Mouse (Mus musculus) intestine, embryonic 14.5 days (tissue): ENCODE measurements around the gene Vmn1r84. TPM values are rescaled to one million over a fixed set of nuclear protein-coding genes. Genes with fewer than 3 reads are reported as not detected.

ENCODE experiments used
- ATAC-seq: fragments of 200-750 bp; cut with Nextera tagmentation; replicated peaks from 2 replicates; pipeline ENCODE4 v1.8.0; 2017; ENCODE audit warnings: low read depth, moderate number of reproducible peaks, moderate TSS enrichment, moderate library complexity; ENCODE audit not compliant: low FRiP score, low TSS enrichment
- DNase-seq: peaks from one replicate; pipeline ENCODE4 v3.0.0-alpha.2; 2018; ENCODE audit warnings: low spot score
- H3K27ac ChIP-seq: fragments of 300-500 bp; sonication (generic); 2 replicates; pipeline ENCODE4 v1.5.1; 2014; ENCODE audit warnings: low read depth, mild to moderate bottlenecking, control low read depth
- H3K27me3 ChIP-seq: fragments of 300-500 bp; sonication (generic); replicated peaks from 2 replicates; pipeline ENCODE4 v1.6.1; 2014; ENCODE audit warnings: low read length, control low read depth; ENCODE audit not compliant: control insufficient read depth, insufficient read depth
- H3K36me3 ChIP-seq: fragments of 300-500 bp; sonication (generic); 2 replicates; pipeline ENCODE4 v1.6.1; 2014; ENCODE audit warnings: low read length, control low read depth; ENCODE audit not compliant: control insufficient read depth, insufficient read depth
- H3K4me1 ChIP-seq: fragments of 300-500 bp; sonication (generic); replicated peaks from 2 replicates; pipeline ENCODE4 v1.6.1; 2014; ENCODE audit warnings: low read length, control low read depth, mixed read lengths; ENCODE audit not compliant: control insufficient read depth, insufficient read depth
- H3K4me2 ChIP-seq: fragments of 300-500 bp; sonication (generic); 2 replicates; pipeline ENCODE4 v1.6.1; 2014; ENCODE audit warnings: low read length
- H3K4me3 ChIP-seq: fragments of 300-500 bp; sonication (generic); 2 replicates; pipeline ENCODE4 v1.5.1; 2014; ENCODE audit warnings: low read depth, low read length, control low read depth, mixed read lengths
- H3K9ac ChIP-seq: fragments of 300-500 bp; sonication (generic); 2 replicates; pipeline ENCODE4 v1.6.1; 2014; ENCODE audit warnings: mild to moderate bottlenecking, low read length
- H3K9me3 ChIP-seq: fragments of 300-500 bp; sonication (generic); 2 replicates; pipeline ENCODE4 v1.6.1; 2016; ENCODE audit warnings: low read length, control low read depth; ENCODE audit not compliant: control insufficient read depth
- WGBS: fragments of 180-500 bp; shearing (Covaris S2); extraction: QIAGEN DNeasy Blood & Tissue Kit; methylation state at CpG from one replicate; pipeline ENCODE4 v1.1.7; 2014; 5-methylcytosine and 5-hydroxymethylcytosine counted together
- microRNA-seq: library from miRNA; unstranded; fragments of <30 nt; microRNA quantifications from one replicate; pipeline ENCODE4, GENCODE M21; 2016
- polyA plus RNA-seq: library from polyadenylated mRNA; unstranded; fragments of >200 nt; fragmentation: Nextera tagmentation; extraction: Ambion mirVana; gene quantifications from 2 replicates; pipeline ENCODE4 v1.2.1, GENCODE M21; 2014

Gene Vmn1r84
- polyA plus RNA-seq: not detected in 2 replicates

DNA sequence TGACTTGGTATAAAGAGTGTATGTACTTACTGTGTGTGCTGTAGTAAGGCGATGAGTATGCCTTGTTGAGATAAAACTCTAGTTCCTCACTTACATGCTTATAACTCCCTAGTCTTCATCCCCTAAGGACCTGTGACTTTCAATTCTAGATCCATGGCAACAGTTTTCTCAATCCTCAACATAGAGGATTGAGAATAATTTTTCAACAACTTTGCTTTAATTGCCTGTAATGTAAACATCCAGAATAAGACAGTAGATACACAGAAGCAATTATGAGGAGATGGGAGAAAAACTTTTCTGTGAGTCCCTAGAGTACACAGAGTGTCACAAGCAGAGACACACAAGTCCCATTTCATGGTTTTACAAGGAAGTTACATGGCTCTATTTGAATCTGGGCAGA lies at the start of gene Vmn1r84:
TSS of gene Vmn1r84 (minus strand) at position 101 of the 400 bp plus-strand sequence.
- H3K27ac ChIP-seq: no peak within 1 kb of the TSS
- H3K4me3 ChIP-seq: no peak within 1 kb of the TSS
- H3K27me3 ChIP-seq: no peaks in the 10 kb centered on the region
- H3K9me3 ChIP-seq: no peaks in the 10 kb centered on the region
- H3K4me1 ChIP-seq: no peaks in the 10 kb centered on the region
- DNase-seq: no peak
- no peak within 1 kb of the TSS for H3K4me2 ChIP-seq
- no peak within 1 kb of the TSS for H3K9ac ChIP-seq
- WGBS: 62% methylated on average over 1 of the region's 1 CpGs
- H3K36me3 ChIP-seq: no peaks in the 10 kb centered on the region
- no peak for ATAC-seq

DNA sequence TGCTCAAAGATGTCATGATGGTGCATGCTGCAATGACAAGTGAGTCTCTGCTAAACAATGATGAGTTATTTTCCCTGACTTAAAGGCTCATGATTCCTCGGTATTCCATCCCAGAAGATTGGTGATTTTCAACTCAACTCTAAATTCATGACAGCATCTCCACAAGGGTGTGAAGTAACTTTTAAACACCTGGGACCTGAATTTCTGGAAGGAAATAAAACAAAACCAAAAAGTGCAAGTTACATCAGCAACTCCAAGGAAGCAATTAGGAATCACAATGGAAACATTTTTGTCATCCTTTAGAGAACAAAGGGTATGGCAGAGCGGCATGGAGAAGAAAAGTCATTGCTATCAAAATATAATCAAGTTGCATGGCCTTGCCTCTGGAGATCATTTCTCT lies 39.7 kb downstream of the Vmn1r84 start, which contains the start of gene Vmn1r83:
TSS of gene Vmn1r83 (minus strand) at position 101 of the 400 bp plus-strand sequence.
- Histone ChIP-seq H3K9me3 (peaks cover 3% of the 10 kb centered on the region; the same call in 1 of the 2 replicates), H3K4me3 (no peak within 1 kb of the TSS), H3K36me3 (no peaks in the 10 kb centered on the region), H3K27me3 (no peaks in the 10 kb centered on the region), H3K4me1 (no peaks in the 10 kb centered on the region), H3K4me2 (no peak within 1 kb of the TSS), H3K27ac (no peak within 1 kb of the TSS), H3K9ac (no peak within 1 kb of the TSS)
- DNase-seq: no peak
- no peak for ATAC-seq
- WGBS: 83% methylated on average over 2 of the region's 2 CpGs

Small RNA genes within 50 kb of the gene (microRNA-seq; reads per million reads assigned to microRNA genes)
- gene Gm23521: not detected

Other genes with a start within 250 kb of the Vmn1r84 start
- not detected in 2 replicates for gene Vmn1r78, start 219.0 kb downstream of the Vmn1r84 start, polyA plus RNA-seq
- not detected in 2 replicates for gene Vmn1r79, start 198.0 kb downstream of the Vmn1r84 start, polyA plus RNA-seq
- gene Vmn1r80, start 180.0 kb downstream of the Vmn1r84 start, polyA plus RNA-seq: not detected in 2 replicates
- gene Vmn1r81, start 101.0 kb downstream of the Vmn1r84 start, polyA plus RNA-seq: not detected in 2 replicates
- gene Vmn1r82, start 68.8 kb downstream of the Vmn1r84 start, polyA plus RNA-seq: not detected in 2 replicates
- gene Vmn1r83, start 39.8 kb downstream of the Vmn1r84 start, polyA plus RNA-seq: not detected in 2 replicates
- 4.1 and 4.5 TPM in 2 replicates for gene Zfp551, start 53.5 kb upstream of the Vmn1r84 start, polyA plus RNA-seq
- gene Zfp606, start 109.0 kb upstream of the Vmn1r84 start, polyA plus RNA-seq: 21.5 and 25.0 TPM in 2 replicates
- gene 2900092C05Rik, start 143.2 kb upstream of the Vmn1r84 start, polyA plus RNA-seq: not detected in 2 replicates
- gene Vmn2r53, start 239.5 kb upstream of the Vmn1r84 start, polyA plus RNA-seq: not detected in 2 replicates